Mouse (Mus musculus): ENCODE data around the gene Faim2.

Faim2 gene

GRCm38 (mm10) chr15:99509840-99510239, 18.1 kb downstream of the Faim2 start:
- DNase-seq (ENCODE audit: low spot score in 2 of 2) = no peak

DNA sequence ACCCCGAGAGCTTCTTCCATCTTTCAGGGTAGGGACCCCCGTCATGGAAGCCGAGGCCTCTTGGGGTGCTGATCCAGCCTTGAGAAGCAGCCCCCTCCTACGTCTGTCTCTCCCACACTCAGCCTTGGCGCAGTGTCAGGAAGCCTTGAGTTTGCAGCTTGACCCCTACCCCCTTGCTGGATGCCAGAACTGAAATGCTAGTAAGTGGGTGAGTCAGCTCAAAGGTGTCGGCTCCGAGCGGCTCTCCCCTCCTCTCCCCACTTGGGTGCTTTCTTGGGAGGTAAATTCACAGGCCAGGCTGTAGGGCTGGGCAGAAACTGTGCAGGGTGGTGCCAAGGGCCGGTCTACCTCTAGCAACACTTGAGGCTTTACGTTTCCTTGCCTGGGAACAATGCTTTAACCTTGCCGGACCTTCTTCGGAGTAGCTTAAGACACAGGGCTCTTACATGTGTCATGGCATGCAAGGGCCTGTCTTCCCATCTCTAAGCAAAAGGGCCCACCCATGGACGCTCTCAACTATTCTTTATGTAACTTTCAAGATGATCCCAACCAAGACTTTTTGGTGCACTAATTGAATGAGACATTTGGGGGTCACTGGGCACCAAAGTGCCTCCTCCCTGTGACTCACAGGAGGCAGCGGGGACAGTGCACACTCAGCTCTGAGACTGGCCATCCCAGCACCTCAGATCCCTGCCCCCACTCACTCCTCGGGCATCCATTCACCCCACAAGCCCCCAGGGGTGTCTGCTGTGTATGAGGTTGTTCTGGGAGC, 22.5 kb downstream of the Faim2 start:
- DNase-seq (ENCODE audit: low spot score in 2 of 2) = no peak

DNA sequence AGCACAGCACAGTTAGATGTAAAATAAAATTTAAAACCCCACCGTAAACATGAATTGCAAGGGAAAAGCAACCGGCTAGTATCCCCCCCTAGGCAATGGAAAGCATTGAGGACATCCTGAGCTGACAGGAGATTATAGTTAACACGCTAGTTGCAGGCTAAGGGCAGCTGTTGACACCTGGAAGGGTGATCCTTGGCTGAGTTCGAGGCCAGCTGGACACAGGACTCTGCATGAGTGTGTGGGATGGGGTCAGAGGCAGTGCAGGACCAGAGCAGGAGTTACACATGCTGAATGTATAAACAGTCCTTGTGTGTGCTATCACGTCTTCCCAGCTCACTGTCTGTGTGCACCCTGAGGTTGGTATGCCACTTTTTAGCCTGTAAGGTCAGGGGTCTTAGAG, 24.7 kb downstream of the Faim2 start:
- no peak for DNase-seq (ENCODE audit: low spot score in 2 of 2)

DNA sequence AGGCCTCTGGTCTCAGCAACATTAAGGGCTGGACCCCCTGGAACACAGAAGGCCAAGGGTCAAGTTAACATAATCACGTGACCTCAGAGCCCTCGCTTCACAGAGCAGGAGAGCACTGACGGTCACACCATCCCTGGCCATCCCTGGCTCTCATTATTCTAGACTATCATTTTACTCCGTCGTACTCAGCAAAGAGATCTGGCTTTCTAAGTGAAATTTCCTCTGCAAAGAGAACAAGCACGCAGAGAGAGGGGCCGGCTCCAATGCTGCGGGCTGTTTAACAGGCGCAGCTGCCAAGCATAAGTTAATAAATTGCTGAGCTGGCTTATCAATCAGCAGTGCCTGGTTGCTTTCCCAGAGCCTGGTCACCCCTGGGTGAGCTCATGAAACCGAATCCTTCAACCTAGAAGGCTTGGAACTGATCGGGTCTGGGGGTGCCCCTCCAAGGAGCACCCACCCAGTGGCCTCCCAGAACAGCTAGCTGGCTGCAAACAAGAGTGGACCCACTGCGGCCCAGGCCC, 25.6 kb downstream of the Faim2 start:
- no peak for DNase-seq (ENCODE audit: low spot score in 2 of 2)

GRCm38 (mm10) chr15:99501292-99502260, 26.4 kb downstream of the Faim2 start:
- DNase-seq (ENCODE audit: low spot score in 2 of 2) = peak; percentile 23 to 42

- DNase-seq (ENCODE audit: low spot score in 2 of 2) = no peak
Measured at GRCm38 (mm10) chr15:99500320-99500719, 27.6 kb downstream of the Faim2 start.

DNA sequence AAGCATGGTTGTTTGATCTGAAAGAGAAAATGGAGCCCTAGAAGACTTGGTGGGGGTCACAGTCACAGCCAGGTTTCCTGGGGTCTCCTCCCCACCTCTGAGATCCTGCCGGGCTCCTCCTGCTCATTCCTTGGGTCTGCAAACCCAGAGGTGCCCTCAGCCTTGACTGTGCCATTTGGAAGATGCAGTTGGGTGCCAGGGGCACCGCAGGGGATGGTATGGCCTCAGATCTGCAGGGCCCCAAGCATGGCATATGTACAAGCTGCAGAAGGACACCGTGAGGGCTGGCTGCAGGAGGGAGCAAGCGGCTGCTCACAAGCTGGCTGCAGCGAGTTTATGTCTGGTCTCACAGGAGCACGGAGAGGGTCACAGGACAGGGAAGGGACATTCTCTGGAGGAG, 28.2 kb downstream of the Faim2 start:
- no peak for DNase-seq (ENCODE audit: low spot score in 2 of 2)

- DNase-seq (ENCODE audit: low spot score in 2 of 2) = no peak
Measured at GRCm38 (mm10) chr15:99498781-99499180, 29.2 kb downstream of the Faim2 start.

DNA sequence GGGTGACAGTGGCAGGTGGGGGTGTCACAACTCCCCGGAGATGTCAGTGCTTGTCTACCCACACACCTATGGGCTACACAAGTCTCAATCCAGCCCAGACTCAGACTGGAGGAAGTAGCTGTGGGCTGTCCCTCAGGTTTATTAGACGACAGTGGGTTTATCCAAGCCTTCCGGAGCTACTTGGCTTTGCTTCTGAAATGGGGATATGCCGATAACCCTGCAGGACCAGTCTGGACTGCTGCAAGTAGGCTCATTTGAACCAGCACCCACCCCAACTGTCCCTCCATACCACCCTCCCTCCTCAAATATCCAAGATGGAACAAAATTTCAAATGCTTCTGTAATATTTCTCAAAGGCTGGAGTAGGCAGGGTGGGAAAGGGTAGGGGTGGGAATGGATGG, 29.6 kb downstream of the Faim2 start:
- no peak for DNase-seq (ENCODE audit: low spot score in 2 of 2)

DNA sequence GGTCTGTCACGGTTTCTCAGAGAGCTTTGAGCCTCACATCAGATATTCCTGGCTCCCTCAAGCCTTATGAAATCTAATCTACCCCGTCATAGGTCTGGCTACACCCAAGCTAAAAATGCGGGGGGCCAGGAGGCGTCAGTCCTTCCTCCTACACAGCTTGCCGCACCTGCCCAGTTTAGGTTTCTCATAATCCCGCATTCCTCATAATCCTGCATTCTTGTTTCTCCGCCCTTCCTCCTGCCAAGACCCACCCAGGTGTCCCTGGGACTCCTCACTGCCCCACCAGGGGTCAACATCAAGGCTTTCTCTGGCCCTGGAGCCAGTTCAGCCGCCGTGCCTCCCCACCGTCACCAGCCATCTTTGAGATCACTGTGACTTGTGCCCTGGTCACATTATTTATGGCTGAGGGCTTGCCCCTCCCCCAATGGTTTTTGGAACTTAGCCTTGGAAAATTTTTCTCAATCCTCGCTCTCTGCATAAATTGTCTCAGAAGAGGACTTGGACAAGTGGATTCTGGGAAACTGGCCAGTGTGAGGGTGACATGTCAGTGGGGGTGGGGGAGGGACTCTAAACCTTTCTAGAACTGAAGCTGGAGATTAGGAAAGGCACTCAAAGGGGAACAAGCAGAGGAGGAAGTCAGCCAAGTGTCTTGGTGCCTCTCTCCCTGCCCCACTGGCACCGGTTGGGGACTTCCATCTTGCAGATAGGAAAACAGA, 30.3 kb downstream of the Faim2 start:
- peak; percentile 31 to 46 for DNase-seq (ENCODE audit: low spot score in 2 of 2)

DNA sequence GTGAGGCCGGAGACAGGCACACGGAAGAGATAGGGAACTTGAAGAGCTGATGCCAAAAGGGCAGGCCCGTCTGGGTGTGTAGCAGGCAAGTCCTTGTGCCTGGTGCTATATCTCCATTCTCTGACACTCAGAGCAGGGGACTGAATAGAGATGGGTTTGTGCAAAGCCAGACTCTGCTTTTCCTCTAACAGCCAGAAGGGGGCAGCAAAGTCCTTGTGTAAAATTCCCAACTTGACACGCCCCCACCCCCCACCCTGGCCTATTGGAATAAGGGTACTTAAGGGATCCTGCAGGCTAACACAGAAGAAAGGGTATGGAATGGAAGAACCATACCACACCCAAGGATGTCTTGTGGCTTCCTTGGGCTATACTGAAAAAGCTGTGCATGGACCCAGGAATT, 30.9 kb downstream of the Faim2 start:
- no peak for DNase-seq (ENCODE audit: low spot score in 2 of 2)

- no peak for DNase-seq (ENCODE audit: low spot score in 2 of 2)
Measured at GRCm38 (mm10) chr15:99484745-99485144, 43.2 kb downstream of the Faim2 start.

- no peak for DNase-seq (ENCODE audit: low spot score in 2 of 2)
Measured at GRCm38 (mm10) chr15:99475814-99476213, 52.2 kb downstream of the Faim2 start.

GRCm38 (mm10) chr15:99474576-99474926, 53.4 kb downstream of the Faim2 start, which contains the start of gene Bcdin3d:
TSS of gene Bcdin3d (minus strand) at chr15:99474730.
- peak; percentile 68 to 74 for DNase-seq (ENCODE audit: low spot score in 2 of 2)

- peak in 1 of 2 experiments; percentile 31 for DNase-seq (ENCODE audit: low spot score in 2 of 2)
Measured at GRCm38 (mm10) chr15:99473801-99474575, 54.0 kb downstream of the Faim2 start.

GRCm38 (mm10) chr15:99472972-99473371, 55.0 kb downstream of the Faim2 start:
- DNase-seq (ENCODE audit: low spot score in 2 of 2) = no peak

DNA sequence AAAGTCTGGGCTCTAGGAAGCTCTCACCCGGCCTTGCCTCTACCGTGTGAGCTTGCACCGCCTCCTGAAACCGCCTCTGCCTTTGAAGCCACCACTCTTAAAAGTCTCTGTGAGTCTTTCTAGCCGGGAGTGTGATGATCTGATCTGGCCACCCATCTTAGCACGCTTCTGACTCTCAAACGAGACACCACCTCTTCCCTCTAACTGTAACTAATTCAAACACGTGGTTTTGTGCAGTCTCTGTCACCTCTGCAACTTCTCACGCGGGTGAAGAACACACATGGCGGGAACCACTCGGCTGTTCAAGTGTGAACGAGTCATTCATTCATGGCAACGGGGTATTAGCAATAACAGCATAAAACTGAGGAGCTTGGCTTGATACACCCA, 56.3 kb downstream of the Faim2 start:
- no peak for DNase-seq (ENCODE audit: low spot score in 2 of 2)

- peak in 1 of 2 experiments; percentile 44 for DNase-seq (ENCODE audit: low spot score in 2 of 2)
Measured at GRCm38 (mm10) chr15:99470971-99471676, 56.8 kb downstream of the Faim2 start.

DNA sequence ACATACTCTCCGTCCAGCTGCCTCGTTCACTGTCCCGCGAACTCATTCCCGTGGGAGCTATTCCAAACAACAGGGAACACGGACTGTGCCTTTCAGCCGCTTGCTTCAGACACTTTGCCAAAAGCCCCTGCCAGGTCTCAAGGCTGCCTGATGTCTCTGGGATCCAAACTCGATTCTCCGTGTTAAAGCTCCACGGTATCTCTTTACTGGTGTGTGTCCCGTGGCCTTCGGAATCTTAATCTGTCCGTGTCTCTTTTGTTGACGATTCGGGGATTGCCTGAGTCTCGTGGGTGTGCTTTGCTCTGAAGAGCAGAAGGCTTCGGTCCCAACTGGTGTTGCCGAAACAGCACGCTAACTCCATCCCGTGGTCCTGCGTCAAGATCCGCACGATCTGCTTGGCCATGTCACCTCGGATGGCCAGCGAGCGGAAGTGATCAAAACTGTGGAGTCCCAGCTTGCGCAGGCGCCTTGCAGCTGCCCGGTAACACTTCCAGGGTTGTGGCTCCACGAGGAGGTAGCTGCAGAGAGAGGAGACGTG, 57.7 kb downstream of the Faim2 start:
- DNase-seq (ENCODE audit: low spot score in 2 of 2) = no peak

DNA sequence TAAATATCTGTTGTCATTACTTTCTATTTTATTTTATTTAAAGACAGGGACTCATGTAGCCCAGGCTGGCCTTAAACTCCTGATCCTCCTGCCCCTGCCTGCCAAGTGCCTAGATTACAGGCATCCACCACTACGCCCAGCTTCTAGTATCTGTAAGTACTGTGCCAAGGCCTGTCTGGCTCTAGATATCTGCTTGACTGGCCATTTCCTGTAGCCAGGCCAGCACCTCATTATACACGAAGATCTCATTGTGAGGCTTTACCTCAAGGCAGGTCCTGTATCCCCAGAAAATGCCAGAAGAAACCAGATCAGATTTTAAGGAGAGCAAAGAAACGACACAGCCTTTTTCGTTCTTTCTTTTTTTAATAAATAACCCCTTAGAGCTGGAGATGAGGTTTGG, 58.2 kb downstream of the Faim2 start:
- no peak for DNase-seq (ENCODE audit: low spot score in 2 of 2)

All from frontal cortex, postnatal 25 days (tissue).